Mouse (Mus musculus): ENCODE data around the gene Tnp1. TPM values are rescaled to one million over a fixed set of nuclear protein-coding genes. Genes with fewer than 3 reads are reported as not detected.
A peak's percentile ranks its signal among the peaks of the same experiment; 100 is the strongest.

Tnp1 gene
- polyA plus RNA-seq, 1 experiment, result not detected

GRCm38 (mm10) chr1:73036536-73036935 lies 20.8 kb upstream of the Tnp1 start:
- H3K4me2 ChIP-seq (ENCODE audit: low read depth), result no peak overlapping the region
- H3K4me3 ChIP-seq, result no peak overlapping the region
- no peaks in the 10 kb centered on the region for H3K27me3 ChIP-seq (ENCODE audit: control insufficient read depth, insufficient read depth, insufficient read length)
- H3K36me3 ChIP-seq (ENCODE audit: control insufficient read depth, insufficient read depth), result no peaks in the 10 kb centered on the region
- H3ac ChIP-seq (ENCODE audit: control insufficient read depth, insufficient read length), result no peak overlapping the region
- no peaks in the 10 kb centered on the region for H3K79me2 ChIP-seq (ENCODE audit: control insufficient read depth, insufficient read depth)
- TF ChIP-seq MYOG (IDR thresholded peaks at IDR 0.05; ENCODE audit: control insufficient read depth in 1 of 3, insufficient read depth in 1 of 3, insufficient read length in 2 of 3, low read depth in 2 of 3), result no peak
- no peak for TF ChIP-seq TCF3 (IDR thresholded peaks at IDR 0.05; ENCODE audit: insufficient read length, low read depth)
- TF ChIP-seq E2F4 (IDR thresholded peaks at IDR 0.05; ENCODE audit: insufficient read depth), result no peak

DNA sequence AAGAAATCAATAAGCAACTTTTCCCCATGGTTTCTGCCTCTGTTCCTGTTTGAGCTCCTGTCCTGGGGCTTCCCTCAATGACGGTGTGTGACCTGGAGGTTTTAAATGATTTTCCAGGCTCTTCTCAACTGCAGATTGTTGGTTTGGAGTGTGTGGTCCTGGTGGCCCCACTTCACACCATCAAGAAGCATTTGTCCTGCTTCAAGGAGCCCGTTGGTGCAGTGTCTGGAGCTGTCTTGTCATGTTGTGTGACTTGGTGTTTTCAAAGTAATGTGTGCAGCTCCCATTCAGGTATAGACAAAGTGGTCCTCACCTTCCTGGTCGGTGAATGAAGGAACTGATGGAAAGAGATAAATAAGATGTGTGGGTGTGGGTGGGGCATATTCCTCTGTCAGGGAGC lies 20.0 kb upstream of the Tnp1 start:
- H3K79me2 ChIP-seq (ENCODE audit: control insufficient read depth, insufficient read depth), result no peaks in the 10 kb centered on the region
- no peak for TF ChIP-seq MYOD1 (IDR thresholded peaks at IDR 0.05; ENCODE audit: control insufficient read depth in 1 of 3, insufficient read length in 2 of 3, low read depth in 2 of 3)
- TF ChIP-seq CEBPB (IDR thresholded peaks at IDR 0.05; ENCODE audit: insufficient read depth, poor library complexity, severe bottlenecking), result no peak
- TF ChIP-seq E2F4 (IDR thresholded peaks at IDR 0.05; ENCODE audit: insufficient read depth), result no peak
- no peak for TF ChIP-seq POLR2A (IDR thresholded peaks at IDR 0.05; ENCODE audit: insufficient read length, low read depth)
- no peak for TF ChIP-seq USF1 (IDR thresholded peaks at IDR 0.05; ENCODE audit: low read depth)
- TF ChIP-seq MAX (IDR thresholded peaks at IDR 0.05; ENCODE audit: low read depth), result no peak
- no peak for TF ChIP-seq TCF12 (IDR thresholded peaks at IDR 0.05; ENCODE audit: insufficient read depth, poor library complexity, severe bottlenecking)
- TF ChIP-seq REST (IDR thresholded peaks at IDR 0.05; ENCODE audit: insufficient read depth, insufficient read length), result no peak
- TF ChIP-seq SRF (IDR thresholded peaks at IDR 0.05; ENCODE audit: control insufficient read depth, insufficient read length, low read depth), result no peak
- no peak for TF ChIP-seq MYOG (IDR thresholded peaks at IDR 0.05; ENCODE audit: control insufficient read depth in 1 of 3, insufficient read depth in 1 of 3, insufficient read length in 2 of 3, low read depth in 2 of 3)
- no peak for TF ChIP-seq POLR2AphosphoS2 (IDR thresholded peaks at IDR 0.05; ENCODE audit: insufficient read length, low read depth)
- TF ChIP-seq TCF3 (IDR thresholded peaks at IDR 0.05; ENCODE audit: insufficient read length, low read depth), result no peak
- H3K27me3 ChIP-seq (ENCODE audit: control insufficient read depth, insufficient read depth, insufficient read length), result no peaks in the 10 kb centered on the region
- H3K36me3 ChIP-seq (ENCODE audit: control insufficient read depth, insufficient read depth), result no peaks in the 10 kb centered on the region
- H3K4me2 ChIP-seq (ENCODE audit: low read depth), result no peak overlapping the region
- H3K4me3 ChIP-seq, result no peak overlapping the region
- no peak overlapping the region for H3ac ChIP-seq (ENCODE audit: control insufficient read depth, insufficient read length)

DNA sequence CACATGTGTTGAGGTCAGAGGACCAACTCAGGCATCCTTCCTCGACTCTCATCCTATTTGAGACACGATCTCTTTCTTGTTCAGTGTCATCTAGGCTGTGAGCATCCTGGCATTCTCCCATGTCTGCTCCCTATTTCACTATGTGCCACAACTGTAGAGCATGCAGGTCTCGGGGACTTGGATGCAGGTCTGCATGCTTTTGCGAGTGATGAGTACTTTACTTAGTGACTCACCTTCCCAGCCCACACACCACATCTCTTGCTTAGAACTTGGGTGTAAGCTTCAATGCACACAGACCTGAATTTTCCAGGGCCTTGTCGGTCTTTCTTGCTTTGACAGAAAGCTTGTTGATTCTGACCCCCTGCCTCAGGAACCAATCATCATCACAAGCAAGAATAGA lies 16.8 kb upstream of the Tnp1 start:
- Histone ChIP-seq H3K36me3 (ENCODE audit: control insufficient read depth, insufficient read depth) (no peaks in the 10 kb centered on the region), H3ac (ENCODE audit: control insufficient read depth, insufficient read length) (no peak overlapping the region), H3K4me3 (no peak overlapping the region), H3K27me3 (ENCODE audit: control insufficient read depth, insufficient read depth, insufficient read length) (no peaks in the 10 kb centered on the region), H3K79me2 (ENCODE audit: control insufficient read depth, insufficient read depth) (no peaks in the 10 kb centered on the region), H3K4me2 (ENCODE audit: low read depth) (no peak overlapping the region)
- TF ChIP-seq SRF (IDR thresholded peaks at IDR 0.05; ENCODE audit: control insufficient read depth, insufficient read length, low read depth), result no peak
- TF ChIP-seq MYOD1 (IDR thresholded peaks at IDR 0.05; ENCODE audit: control insufficient read depth in 1 of 3, insufficient read length in 2 of 3, low read depth in 2 of 3), result no peak
- TF ChIP-seq POLR2AphosphoS2 (IDR thresholded peaks at IDR 0.05; ENCODE audit: insufficient read length, low read depth), result no peak
- no peak for TF ChIP-seq E2F4 (IDR thresholded peaks at IDR 0.05; ENCODE audit: insufficient read depth)
- no peak for TF ChIP-seq USF1 (IDR thresholded peaks at IDR 0.05; ENCODE audit: low read depth)
- TF ChIP-seq POLR2A (IDR thresholded peaks at IDR 0.05; ENCODE audit: insufficient read length, low read depth), result no peak
- TF ChIP-seq TCF12 (IDR thresholded peaks at IDR 0.05; ENCODE audit: insufficient read depth, poor library complexity, severe bottlenecking), result no peak
- TF ChIP-seq MAX (IDR thresholded peaks at IDR 0.05; ENCODE audit: low read depth), result no peak
- TF ChIP-seq MYOG (IDR thresholded peaks at IDR 0.05; ENCODE audit: control insufficient read depth in 1 of 3, insufficient read depth in 1 of 3, insufficient read length in 2 of 3, low read depth in 2 of 3), result no peak
- TF ChIP-seq TCF3 (IDR thresholded peaks at IDR 0.05; ENCODE audit: insufficient read length, low read depth), result no peak
- TF ChIP-seq REST (IDR thresholded peaks at IDR 0.05; ENCODE audit: insufficient read depth, insufficient read length), result no peak
- no peak for TF ChIP-seq CEBPB (IDR thresholded peaks at IDR 0.05; ENCODE audit: insufficient read depth, poor library complexity, severe bottlenecking)

- H3K27me3 ChIP-seq (ENCODE audit: control insufficient read depth, insufficient read depth, insufficient read length), result no peaks in the 10 kb centered on the region
- H3K79me2 ChIP-seq (ENCODE audit: control insufficient read depth, insufficient read depth), result no peaks in the 10 kb centered on the region
- no peak overlapping the region for H3ac ChIP-seq (ENCODE audit: control insufficient read depth, insufficient read length)
- no peak overlapping the region for H3K4me3 ChIP-seq
- H3K4me2 ChIP-seq (ENCODE audit: low read depth), result no peak overlapping the region
- TF ChIP-seq POLR2A (IDR thresholded peaks at IDR 0.05; ENCODE audit: insufficient read length, low read depth), result no peak
- peak; percentile 84 for TF ChIP-seq USF1 (IDR thresholded peaks at IDR 0.05; ENCODE audit: low read depth)
- no peak for TF ChIP-seq E2F4 (IDR thresholded peaks at IDR 0.05; ENCODE audit: insufficient read depth)
- TF ChIP-seq TCF12 (IDR thresholded peaks at IDR 0.05; ENCODE audit: insufficient read depth, poor library complexity, severe bottlenecking), result no peak
- no peak for TF ChIP-seq POLR2AphosphoS2 (IDR thresholded peaks at IDR 0.05; ENCODE audit: insufficient read length, low read depth)
- TF ChIP-seq REST (IDR thresholded peaks at IDR 0.05; ENCODE audit: insufficient read depth, insufficient read length), result no peak
- TF ChIP-seq CEBPB (IDR thresholded peaks at IDR 0.05; ENCODE audit: insufficient read depth, poor library complexity, severe bottlenecking), result peak; percentile 95
- no peaks in the 10 kb centered on the region for H3K36me3 ChIP-seq (ENCODE audit: control insufficient read depth, insufficient read depth)
These were observed 13.0 kb upstream of the Tnp1 start for GRCm38 (mm10) chr1:73028741-73029140.

- Histone ChIP-seq H3ac (ENCODE audit: control insufficient read depth, insufficient read length) (no peak overlapping the region), H3K36me3 (ENCODE audit: control insufficient read depth, insufficient read depth) (no peaks in the 10 kb centered on the region), H3K4me2 (ENCODE audit: low read depth) (no peak overlapping the region), H3K27me3 (ENCODE audit: control insufficient read depth, insufficient read depth, insufficient read length) (no peaks in the 10 kb centered on the region), H3K79me2 (ENCODE audit: control insufficient read depth, insufficient read depth) (no peaks in the 10 kb centered on the region), H3K4me3 (no peak overlapping the region)
- TF ChIP-seq REST (IDR thresholded peaks at IDR 0.05; ENCODE audit: insufficient read depth, insufficient read length), result no peak
- TF ChIP-seq POLR2AphosphoS2 (IDR thresholded peaks at IDR 0.05; ENCODE audit: insufficient read length, low read depth), result no peak
- no peak for TF ChIP-seq MYOD1 (IDR thresholded peaks at IDR 0.05; ENCODE audit: control insufficient read depth in 1 of 3, insufficient read length in 2 of 3, low read depth in 2 of 3)
- TF ChIP-seq POLR2A (IDR thresholded peaks at IDR 0.05; ENCODE audit: insufficient read length, low read depth), result no peak
- TF ChIP-seq USF1 (IDR thresholded peaks at IDR 0.05; ENCODE audit: low read depth), result no peak
- no peak for TF ChIP-seq MAX (IDR thresholded peaks at IDR 0.05; ENCODE audit: low read depth)
- no peak for TF ChIP-seq TCF3 (IDR thresholded peaks at IDR 0.05; ENCODE audit: insufficient read length, low read depth)
- no peak for TF ChIP-seq E2F4 (IDR thresholded peaks at IDR 0.05; ENCODE audit: insufficient read depth)
- no peak for TF ChIP-seq SRF (IDR thresholded peaks at IDR 0.05; ENCODE audit: control insufficient read depth, insufficient read length, low read depth)
- no peak for TF ChIP-seq TCF12 (IDR thresholded peaks at IDR 0.05; ENCODE audit: insufficient read depth, poor library complexity, severe bottlenecking)
- no peak for TF ChIP-seq CEBPB (IDR thresholded peaks at IDR 0.05; ENCODE audit: insufficient read depth, poor library complexity, severe bottlenecking)
- TF ChIP-seq MYOG (IDR thresholded peaks at IDR 0.05; ENCODE audit: control insufficient read depth in 1 of 3, insufficient read depth in 1 of 3, insufficient read length in 2 of 3, low read depth in 2 of 3), result no peak
These were observed 11.7 kb upstream of the Tnp1 start for GRCm38 (mm10) chr1:73027381-73027780.
